Mouse (Mus musculus): ENCODE data around the gene Slc6a16.
A peak's percentile ranks its signal among the peaks of the same experiment; 100 is the strongest.

Gene Slc6a16

DNA sequence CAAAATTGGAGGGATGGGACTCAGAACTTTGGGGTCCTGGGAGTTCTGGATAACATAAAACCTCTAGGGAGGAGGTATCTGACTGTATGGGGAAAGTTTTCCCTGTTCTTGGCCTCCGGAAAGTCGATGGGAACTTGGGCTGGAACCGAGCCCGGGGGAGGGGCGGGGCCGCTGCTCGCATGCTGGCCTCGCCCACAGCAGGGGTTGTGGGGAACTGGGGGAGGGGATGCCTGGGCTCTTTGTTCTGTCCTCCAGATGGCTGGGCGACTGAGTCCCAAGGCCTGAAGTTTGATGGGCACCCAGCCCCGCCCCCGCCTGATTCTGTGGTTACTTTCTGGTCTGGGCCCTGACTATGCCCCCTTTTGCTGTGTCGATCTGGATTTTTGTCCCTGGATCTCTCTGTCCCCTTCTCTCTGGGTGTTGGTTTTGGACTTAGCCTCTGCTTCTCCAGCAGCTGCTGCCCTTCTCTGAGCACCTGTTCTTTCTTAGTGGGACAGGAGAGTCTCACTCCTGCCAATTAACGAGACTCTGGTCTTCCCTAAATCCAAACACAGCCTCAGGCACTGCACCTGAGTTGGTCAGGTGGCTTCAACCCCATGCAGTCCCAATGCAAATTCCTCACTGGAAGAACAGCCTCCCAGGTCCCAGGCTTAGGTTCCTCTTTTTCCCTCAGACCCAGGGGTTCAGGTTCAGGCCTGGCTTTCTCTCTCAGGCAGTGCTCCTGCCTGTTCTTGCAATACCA lies 24.3 kb upstream of the Slc6a16 start:
- DNase-seq, result peak; percentile 52 to 64

DNA sequence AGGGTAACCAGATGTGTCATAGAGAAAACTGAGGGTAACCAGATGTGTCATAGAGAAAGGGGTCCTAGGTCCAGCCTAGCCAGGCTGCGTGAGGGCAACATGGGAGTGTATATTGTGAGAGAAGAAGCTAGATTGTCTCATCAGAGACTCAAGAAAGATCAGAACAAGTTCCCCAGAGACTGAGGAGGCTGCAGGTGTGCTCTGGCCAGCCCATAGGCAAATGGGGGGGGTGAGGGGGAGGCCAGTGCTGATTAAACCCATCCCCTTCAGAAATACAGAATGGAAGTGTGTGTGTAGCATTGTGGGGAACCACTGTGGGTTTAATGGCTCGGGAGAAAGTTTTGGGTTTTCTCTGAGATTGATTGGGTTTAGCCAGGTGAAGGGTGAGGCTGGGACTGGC lies 19.2 kb upstream of the Slc6a16 start:
- no peak for DNase-seq

DNA sequence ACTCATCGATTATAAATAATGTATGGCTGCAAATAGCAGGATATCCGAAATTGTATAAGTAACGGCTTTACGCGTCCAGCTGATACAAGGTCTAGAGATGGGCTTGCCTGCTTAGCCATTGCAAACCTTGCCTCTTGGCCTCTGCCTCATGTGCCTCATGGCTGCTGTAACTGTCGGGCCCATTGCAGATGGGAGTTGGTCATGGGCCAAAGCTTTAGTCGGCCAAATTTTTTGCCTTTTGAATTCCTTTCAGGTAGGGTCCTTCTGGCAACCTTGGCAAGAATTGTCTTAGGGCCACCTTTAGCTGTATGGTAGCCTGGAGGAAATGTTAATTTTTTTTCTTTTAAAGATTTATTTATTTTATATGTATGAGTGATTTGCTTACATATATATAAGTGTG lies 16.1 kb upstream of the Slc6a16 start:
- no peak for DNase-seq

DNA sequence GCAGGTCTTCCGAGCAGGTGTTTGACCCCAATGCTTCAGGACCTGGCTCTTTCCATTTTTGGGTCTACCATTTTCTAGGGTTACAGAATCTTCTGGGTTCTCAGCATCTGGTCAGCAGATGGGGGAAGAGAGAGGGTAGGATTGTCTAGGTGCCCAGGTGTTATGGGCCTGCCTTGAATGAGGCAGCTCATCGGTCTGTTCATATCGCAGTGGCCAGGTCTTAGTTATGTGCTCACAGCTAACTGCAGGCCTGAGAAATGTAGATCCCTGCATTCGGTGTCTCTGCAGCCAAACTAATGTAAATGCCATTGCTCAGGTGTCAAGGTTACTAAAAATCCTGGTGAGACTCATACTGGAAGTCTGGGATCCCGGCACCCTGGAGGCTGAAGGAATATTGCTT lies 14.5 kb upstream of the Slc6a16 start:
- DNase-seq, result no peak

DNA sequence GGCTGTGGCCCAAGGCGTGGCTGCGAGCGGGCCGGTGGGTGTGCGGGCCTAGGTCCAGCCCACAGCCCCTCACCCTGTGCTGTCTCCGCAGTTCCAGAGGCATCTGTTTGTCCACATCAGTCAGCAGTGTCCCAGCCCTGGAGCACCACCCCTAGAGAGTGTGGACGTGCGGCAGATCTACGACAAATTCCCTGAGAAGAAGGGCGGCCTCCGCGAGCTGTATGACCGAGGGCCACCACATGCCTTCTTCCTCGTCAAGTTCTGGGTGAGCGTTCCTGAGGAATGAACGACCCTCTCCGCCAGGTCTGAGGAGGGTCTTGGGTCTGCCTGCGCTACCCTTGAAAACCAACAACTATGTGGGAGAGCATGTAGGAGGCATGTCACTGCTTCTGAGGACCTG lies 12.3 kb upstream of the Slc6a16 start:
- no peak for DNase-seq

DNA sequence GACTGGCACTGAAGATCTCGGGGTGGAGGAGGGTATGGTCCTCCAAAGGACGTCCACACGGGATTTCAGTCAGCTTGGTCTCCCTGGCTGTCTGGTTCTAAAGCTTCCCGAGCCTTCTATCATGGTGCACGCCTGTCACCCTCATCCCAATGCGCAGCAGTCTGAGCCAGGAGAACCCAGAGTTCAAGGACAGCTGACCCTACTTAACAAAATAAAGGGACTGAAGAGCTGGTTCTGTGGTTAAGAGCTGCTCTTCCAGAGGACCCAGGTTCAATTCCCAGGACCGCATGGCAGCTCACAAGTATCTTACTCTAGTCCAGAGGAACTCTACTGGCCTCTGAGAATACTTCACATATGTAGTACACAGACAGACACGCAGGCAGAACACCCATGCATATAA lies 11.8 kb upstream of the Slc6a16 start:
- DNase-seq, result no peak

DNA sequence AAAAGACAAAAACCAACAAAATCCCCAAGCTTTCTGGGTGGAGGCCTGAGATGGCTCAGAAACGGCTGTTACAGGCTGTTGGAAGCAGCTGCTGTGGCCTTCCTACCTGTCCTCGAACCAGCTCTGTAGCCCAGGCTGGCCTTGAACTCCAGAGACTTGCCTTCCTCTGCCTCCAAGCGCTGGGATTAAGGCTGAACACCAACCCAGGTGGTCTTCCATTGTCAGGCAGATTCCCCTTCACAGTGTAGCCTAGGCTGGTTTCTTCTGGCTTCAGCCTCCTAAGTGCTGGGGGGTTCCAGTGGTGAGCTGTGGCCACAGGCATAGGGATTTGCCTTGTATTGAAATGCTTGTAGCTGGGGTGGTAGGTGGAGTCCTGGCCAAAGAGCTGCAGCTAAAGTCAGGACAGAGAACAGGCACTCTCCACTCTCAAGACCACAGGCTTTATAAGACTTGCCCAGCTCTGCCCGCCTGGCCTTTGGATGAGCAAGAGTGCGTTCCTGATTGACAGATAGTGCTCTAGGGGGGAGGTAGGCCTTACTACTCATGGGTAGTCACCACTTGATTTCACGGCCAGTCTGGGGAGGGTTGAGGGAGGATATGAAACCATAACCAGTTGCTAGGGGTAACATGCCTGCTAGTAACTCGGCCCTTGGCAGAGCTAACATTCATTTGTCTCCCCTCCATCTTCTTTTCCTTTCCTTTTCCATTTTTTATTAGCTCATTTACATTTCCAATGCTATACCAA lies 11.3 kb upstream of the Slc6a16 start:
- DNase-seq, result no peak

DNA sequence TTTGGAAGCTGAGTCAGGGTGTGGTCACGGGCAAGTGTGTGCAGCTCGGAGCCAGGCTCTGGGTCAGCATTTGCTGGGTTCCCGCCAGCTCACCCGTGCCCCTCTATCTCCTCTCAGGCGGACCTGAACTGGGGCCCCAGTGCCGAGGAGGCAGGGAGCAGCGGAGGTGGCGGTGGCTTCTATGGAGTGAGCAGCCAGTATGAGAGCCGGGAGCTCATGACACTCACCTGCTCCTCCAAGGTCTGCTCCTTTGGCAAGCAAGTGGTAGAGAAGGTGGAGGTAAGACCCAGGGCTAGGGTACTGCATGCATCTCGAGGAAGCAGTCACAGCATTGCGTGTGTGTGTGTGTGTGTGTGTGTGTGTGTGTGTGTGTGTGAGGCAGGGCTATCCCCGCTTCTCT lies 9.7 kb upstream of the Slc6a16 start:
- no peak for DNase-seq

DNA sequence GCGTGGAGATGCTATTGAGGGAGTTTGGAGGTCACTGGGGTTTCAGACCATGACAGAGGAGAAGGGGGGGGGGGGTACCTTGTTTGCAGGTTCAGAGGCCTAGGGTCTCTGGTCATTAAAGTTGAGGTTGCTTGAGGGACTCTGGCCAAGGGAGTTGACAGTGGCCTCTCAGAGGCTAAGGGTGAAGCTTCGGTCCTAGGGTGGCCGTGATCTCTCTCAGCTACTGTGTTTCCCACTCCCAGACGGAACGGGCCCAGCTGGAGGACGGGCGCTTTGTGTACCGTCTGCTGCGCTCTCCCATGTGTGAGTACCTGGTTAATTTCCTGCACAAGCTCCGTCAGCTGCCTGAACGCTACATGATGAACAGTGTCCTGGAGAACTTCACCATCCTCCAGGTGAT lies 8.9 kb upstream of the Slc6a16 start:
- no peak for DNase-seq

DNA sequence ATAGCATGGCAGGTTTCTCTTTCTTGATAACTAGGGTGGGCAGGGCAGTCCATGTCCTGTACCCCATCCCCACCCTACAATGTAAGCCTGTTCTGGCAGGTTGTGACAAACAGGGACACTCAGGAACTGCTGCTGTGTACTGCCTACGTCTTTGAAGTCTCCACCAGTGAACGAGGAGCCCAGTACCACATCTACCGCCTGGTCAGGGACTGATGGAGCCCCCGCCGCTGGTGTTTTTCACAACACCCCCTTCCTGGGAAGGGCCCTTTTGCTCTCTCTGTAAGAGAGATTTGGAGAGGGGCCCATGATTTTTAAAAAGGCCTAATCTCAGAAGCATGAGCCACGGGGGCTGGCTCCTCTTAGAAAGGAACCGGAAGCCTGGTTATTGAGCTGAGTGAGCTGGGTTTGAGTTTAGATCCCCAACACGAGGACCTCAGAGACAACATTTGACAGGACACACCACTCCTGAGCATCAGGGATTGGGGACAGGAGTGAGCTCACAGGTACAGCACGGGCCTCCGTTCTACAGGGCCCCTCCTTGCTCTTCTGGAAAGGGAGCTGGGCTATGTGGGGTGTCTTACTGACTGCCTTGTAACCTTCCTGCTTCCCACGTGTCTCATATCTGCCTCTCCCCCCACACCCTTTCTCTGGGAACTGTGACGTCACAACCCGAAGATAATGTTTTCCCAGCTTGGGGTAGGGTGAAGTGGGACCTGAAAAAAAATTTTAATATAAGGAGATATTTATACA lies 8.0 kb upstream of the Slc6a16 start:
- no peak for DNase-seq

DNA sequence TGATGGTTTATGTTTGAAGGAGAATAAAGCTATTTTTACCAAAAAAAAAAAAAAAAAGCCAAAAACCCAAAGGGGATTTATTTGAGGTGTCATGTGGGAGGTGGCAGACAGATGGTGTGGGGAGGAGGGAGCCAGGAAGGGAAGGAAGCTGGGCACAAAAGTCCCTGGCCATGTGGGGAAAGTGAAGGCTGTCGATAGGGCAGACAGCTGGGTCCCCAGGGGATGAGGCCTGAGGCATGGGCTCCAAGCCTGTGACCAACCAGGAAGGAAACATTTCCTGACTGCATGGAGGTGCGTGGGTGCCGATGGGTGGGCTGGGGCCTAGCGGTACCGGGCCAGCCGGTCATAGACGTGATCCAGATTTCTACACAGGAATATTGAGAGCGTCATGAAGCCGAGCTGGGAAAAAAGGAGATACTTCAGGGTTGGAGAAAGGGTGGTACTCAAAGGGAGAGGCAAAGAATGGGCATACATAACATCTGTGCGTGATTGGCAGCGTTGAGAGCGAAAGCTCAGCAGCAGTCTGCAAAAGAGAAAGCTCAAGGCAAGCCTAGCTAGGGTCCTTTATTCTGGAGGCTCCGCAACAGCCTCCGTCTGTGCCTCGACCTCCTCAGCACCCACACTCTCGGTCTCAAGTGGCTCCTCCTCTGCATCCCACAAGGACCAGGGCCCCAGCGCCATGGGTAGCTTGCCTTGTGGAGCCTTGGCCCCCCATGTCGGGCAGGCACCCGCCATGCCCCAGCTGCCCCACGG lies 7.1 kb upstream of the Slc6a16 start:
- DNase-seq, result no peak

DNA sequence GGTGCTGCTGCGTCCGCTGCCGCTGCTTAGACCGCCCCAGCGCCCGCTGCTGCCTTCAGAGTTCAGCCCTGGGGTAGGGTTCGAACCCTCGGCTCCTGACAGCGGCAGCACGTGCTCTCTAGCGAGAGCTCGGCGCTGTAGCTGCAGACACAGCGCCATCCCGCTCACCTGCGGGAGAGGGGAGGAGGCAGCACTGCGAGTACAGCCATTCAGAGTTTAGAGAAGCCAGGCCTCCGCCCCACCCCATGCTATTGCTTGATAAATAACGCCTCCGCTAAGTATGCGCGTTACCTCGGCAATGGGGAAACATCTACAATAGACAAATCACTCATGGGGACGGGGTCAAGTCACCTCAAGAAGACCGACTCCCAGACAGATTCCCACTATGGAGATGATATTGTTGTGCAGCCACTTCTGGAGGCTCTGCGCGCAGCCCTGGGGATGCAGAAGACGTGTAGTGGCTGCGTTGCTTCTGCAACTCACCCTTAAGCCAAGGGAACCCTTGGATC lies 6.5 kb upstream of the Slc6a16 start:
- DNase-seq, result peak; percentile 32 to 38

DNA sequence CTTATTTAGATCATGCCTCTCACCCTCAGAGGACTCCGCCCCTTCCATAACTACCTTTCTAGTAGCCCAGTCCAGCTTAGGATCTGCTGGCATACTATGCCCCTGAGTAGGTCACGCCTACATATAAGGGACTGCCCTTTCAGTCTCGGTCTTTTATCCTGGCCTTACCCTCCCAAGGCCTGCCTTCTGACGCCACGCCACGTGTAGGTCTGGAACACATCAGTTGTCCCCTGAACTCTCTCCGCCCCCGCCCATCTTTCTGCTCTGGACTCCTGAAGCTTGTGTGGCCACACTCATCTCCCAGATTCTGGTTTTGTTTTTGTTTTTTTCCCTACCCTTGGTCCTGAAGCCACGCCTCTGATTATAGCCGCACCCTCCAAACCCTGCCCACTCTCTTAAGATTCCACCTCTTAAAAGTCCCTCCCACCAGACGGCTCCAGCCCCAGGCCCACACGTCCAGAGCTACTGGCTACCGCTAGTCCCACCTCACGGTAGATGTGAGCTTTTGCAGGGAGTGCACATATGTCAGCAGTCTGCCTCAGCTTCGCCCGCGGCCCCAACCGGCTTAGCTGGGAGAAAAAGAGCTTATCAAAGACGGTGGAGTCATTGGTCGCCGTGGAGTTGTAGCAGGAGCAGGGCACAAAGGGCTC lies 5.8 kb upstream of the Slc6a16 start:
- DNase-seq, result peak; percentile 57 to 60

DNA sequence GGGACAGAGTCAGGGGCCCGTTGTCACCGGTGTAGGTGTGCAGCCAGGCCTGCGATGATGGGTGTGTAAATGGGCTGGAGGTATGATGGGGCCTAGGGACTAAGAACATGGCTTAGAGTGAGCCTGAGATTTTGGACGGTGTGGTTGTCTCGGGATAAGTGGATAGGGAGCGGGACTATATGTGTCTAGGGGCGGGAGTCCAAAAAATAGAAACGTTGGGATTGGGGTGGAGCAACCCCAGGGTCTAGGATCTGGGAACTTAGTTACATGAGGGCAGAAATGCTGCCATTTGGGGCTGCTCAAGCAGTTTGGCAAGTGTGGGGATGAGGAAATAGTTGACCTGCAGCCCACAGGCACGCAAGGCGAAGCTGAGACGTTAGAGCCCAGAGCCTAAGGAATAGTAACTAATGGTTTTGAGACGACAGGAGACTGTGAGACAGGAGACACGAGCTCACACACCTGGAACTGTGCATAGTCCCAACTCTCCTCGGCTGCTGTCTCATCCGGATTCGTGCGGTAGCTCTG lies 5.2 kb upstream of the Slc6a16 start:
- DNase-seq, result no peak

DNA sequence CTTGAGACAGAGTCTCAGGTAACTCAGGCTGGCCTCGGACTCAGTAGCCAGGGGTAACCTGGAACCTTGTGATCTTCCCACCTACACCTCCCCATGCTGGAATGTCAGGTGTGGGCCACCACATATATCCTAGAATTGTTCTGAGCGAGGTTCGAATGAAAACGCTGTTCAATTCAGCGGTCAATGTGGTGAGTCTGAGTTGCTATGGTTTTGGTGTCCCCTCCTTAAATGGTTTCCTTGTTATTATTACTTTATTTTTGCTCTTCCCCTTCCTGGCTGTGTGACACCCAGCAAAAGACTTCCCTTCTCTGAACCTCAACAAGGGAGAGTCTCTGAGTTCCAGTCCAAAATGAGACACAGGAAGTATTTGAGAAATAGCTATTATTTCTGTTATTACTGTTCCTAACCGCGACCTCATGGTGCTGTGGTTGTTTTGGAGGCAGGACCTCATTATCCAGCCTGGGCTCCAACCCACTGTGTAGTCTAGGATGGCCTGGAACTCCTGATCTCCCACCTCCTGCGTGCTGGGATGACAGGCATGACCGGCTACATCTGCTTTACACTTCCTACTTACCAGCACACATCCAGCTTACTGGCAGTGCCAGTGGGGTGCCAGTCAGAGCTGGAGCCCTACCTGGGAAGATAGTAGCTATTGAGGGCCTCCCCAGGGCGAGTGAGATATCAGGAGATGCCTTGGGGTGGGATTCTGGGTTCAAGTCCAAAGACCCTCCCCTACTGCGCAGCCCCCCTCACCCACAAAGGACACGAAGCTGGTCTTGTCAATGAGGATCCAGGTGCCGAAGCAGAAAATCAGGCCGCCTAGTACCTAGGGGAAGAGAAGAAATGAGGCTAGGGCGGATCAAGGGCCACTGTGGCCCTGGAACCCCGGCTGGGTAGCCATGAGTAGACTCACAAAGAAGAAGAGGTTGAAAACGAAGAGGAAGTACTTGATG lies 2.9 kb upstream of the Slc6a16 start:
- DNase-seq, result no peak

DNA sequence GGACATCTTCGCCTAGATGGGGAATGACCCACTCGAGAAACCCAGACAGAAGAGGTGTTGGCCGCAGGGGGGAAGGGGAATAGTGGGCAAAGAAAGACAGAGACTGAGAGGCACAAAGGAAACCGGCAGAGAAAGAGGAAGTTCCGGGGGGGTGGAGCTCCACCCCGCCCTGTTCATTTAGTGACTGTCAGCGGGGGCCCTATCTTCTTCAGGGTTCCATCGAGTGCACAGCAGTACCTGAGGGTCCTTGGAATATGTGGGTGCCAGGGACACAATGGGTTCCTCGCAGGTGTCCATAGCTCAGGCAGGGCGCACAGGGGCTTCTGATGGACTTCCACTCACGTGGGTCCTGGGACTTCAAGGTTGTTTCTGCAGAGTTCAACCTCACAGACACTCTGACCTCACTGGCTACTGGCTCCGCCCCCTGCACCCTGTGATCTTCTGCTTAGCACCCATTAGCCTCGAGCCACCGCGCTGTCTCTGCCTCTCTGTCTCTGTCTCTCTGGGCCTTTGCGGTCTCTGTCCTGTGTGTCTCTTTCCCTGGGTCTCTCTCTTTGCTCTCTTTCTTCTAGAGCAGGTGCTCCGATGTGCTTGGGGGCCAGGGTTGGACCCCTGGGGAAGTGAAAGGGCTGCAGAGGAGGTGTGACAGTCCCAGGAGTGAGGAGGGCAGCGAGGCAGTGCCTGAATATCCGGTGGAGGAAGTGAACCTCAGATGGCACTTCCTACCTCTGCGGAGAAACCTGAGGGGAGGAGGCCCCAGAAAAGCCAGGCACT lies 2.0 kb upstream of the Slc6a16 start, which contains the start of gene Cd37:
Cd37 (minus strand) TSS at position 393 of the 774 bp plus-strand sequence.
- DNase-seq, result peak; percentile 48 to 61

DNA sequence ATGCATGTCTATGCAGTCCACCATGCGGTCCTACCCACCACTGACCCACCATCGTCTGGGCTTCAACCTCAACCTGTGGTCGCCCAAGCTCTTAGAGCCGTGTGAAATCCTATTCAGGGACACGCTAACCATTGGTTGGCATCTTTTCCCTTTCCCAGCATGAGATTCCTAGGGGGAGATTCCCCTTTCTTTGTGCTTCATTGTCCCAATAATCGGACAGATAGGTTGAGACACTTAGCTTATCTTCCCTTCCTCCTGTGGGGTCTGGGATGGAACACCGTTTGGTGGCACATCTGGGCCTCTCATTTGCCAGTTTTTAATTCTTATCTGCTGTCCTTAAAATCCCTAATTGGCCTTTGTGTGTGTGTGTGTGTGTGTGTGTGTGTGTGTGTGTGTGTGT lies 776 bp upstream of the Slc6a16 start:
- DNase-seq, result no peak

DNA sequence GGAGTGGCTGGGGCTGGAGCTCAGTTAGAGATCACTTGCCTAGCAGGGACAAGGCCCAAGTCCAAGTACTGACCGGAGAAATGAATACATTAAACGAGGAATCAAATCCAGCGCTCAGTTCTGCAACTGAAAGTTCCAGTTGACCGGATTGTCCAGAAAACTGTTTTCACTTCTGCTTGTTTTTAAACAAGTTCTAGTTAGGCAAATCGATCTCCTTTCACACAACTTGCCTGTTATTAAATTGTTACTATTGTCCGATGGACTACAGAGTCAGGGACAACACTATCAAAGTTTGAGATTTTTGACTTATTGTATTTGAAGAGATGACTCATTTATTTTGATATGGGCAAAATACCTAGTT lies 484 bp downstream of the Slc6a16 start:
- DNase-seq, result no peak

DNA sequence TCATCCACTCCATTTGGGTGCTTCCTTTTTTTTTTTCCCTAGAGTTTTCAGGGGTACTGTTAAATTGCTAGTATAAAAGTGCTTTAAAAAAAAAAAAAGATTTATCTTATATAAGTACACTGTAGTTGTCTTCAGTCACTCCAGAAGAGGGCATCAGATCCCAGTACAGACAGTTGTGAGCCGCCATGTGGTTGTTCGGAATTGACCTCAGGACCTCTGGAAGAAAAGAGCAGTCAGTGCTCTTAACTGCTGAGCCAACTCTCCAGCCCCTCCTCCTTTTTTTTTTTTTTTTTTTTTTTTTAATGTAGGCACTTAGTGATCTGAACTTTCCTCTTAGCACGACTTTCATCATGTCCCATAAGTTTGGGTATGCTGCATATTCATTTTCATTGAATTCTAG lies 6.8 kb downstream of the Slc6a16 start:
- no peak for DNase-seq

DNA sequence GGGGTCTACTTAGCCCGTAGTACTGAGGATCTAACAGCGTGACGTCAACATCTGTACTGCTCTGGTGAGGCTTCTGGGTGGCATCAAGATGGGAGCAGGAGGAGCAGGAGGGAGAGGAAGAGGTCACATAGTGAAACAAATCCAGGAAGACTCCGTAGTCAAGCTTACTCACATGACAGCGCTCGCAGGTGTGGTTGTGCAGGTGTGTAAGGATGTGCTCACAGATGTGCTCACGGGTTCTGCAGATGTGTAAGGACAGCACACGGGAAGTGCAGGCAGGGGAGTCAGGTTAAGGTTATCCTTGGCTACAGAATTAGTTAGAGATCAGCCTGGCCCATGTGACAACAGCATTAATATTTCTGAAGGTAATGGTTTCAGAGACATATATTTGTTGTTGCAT lies 12.9 kb downstream of the Slc6a16 start:
- no peak for DNase-seq

All from lung, adult 18-20 months (tissue).